Mouse (Mus musculus) forebrain, postnatal 0 days (tissue): Measurements from ENCODE around the gene Mypn. TPM values are rescaled to one million over a fixed set of nuclear protein-coding genes. Genes with fewer than 3 reads are reported as not detected.

Source experiments
- ATAC-seq: fragments of 200-750 bp; cut with Nextera tagmentation; 2 replicates; pipeline ENCODE4 v1.8.0; 2017; ENCODE audit warnings: mild to moderate bottlenecking, moderate library complexity
- DNase-seq: peaks from one replicate; pipeline ENCODE4 v3.0.0-alpha.2; 2015
- H3K27ac ChIP-seq: fragments of 300-500 bp; sonication (generic); 2 replicates; pipeline ENCODE4 v1.5.1; 2014; ENCODE audit warnings: low read depth, mild to moderate bottlenecking, antibody characterized with exemption, low read length, moderate library complexity, mixed read lengths
- H3K27me3 ChIP-seq: fragments of 300-500 bp; sonication (generic); 2 replicates; pipeline ENCODE4 v1.6.1; 2014; ENCODE audit warnings: mild to moderate bottlenecking, low read length, mixed read lengths; ENCODE audit not compliant: insufficient read depth
- H3K36me3 ChIP-seq: fragments of 300-500 bp; sonication (generic); 2 replicates; pipeline ENCODE4 v1.6.1; 2014; ENCODE audit warnings: mild to moderate bottlenecking, moderate library complexity; ENCODE audit not compliant: insufficient read depth
- H3K4me1 ChIP-seq: fragments of 300-500 bp; sonication (generic); 2 replicates; pipeline ENCODE4 v1.6.1; 2014; ENCODE audit warnings: antibody characterized with exemption; ENCODE audit not compliant: insufficient read depth
- H3K4me2 ChIP-seq: fragments of 300-500 bp; sonication (generic); 2 replicates; pipeline ENCODE4 v1.6.1; 2014; ENCODE audit warnings: low read depth, mild to moderate bottlenecking, moderate library complexity
- H3K4me3 ChIP-seq: fragments of 300-500 bp; sonication (generic); 2 replicates; pipeline ENCODE4 v1.5.1; 2014; ENCODE audit warnings: low read depth, low read length, mixed read lengths
- H3K9ac ChIP-seq: fragments of 300-500 bp; sonication (generic); 2 replicates; pipeline ENCODE4 v1.6.1; 2014; ENCODE audit warnings: mild to moderate bottlenecking
- H3K9me3 ChIP-seq: fragments of 300-500 bp; sonication (generic); 2 replicates; pipeline ENCODE4 v1.6.1; 2016; ENCODE audit warnings: low read length
- CTCF ChIP-seq: sonication (generic); IDR thresholded peaks from 2 replicates; pipeline ENCODE4 v1.5.1; 2016; ENCODE audit warnings: antibody characterized with exemption, control low read depth, low read depth
- WGBS: fragments of 180-500 bp; shearing (Covaris S2); extraction: QIAGEN DNeasy Blood & Tissue Kit; methylation state at CpG from one replicate; pipeline ENCODE4 v1.1.7; 2014; 5-methylcytosine and 5-hydroxymethylcytosine counted together
- polyA plus RNA-seq: library from polyadenylated mRNA; unstranded; fragments of >200 nt; fragmentation: Nextera tagmentation; extraction: Ambion mirVana; gene quantifications from 2 replicates; pipeline ENCODE4 v1.2.1, GENCODE M21; 2015
- total RNA-seq: library from RNA; depleted of rRNA; stranded (reverse); fragments of >200 nt; gene quantifications from 2 replicates; pipeline ENCODE4 v1.2.3, GENCODE M21; 2014

Gene Mypn
- total and polyA plus RNA-seq, 2 experiments from 2014 or later: 0.67 to 1.2 TPM

DNA sequence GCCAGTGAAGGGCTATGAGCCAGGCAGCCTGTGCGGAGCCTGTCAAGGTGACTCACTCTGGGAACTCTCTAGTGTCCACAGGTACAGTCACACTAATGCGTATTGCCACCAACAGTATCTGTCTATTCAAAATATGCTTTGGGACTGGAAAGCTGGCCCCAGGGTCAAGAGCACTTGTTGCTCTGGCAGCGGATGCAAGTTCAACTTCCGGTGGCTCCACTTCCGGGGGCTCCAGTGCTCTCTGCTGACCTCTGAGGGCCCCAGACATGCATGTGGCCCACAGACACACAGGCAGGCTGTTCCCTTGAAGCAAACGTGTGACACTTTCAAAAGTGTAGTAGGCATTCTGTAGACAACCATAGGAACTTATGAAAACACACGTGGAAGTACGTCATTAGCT lies 2.2 kb downstream of the Mypn start:
- Histone ChIP-seq H3K4me2 (no peak overlapping the region), H3K27me3 (no peaks in the 10 kb centered on the region), H3K27ac (no peak overlapping the region), H3K9ac (no peak overlapping the region), H3K4me1 (no peaks in the 10 kb centered on the region), H3K9me3 (no peaks in the 10 kb centered on the region), H3K36me3 (no peaks in the 10 kb centered on the region), H3K4me3 (no peak overlapping the region)
- whole genome bisulfite sequencing: 84% methylated on average over 8 of the region's 8 CpGs
- ATAC-seq: no peak
- no peak for DNase-seq
- TF ChIP-seq CTCF: no peak

- H3K9me3 ChIP-seq: no peaks in the 10 kb centered on the region
- H3K36me3 ChIP-seq: no peaks in the 10 kb centered on the region
- no peak for DNase-seq
- no peaks in the 10 kb centered on the region for H3K27me3 ChIP-seq
- ATAC-seq: no peak
- no peak overlapping the region for H3K4me2 ChIP-seq
- no peak for TF ChIP-seq CTCF
- no peak overlapping the region for H3K9ac ChIP-seq
- no peak overlapping the region for H3K27ac ChIP-seq
- H3K4me3 ChIP-seq: no peak overlapping the region
- H3K4me1 ChIP-seq: no peaks in the 10 kb centered on the region
- 60% methylated on average over 4 of the region's 4 CpGs for WGBS
Measured at GRCm38 (mm10) chr10:63199008-63199407, 4.7 kb downstream of the Mypn start.

- WGBS: 87% methylated on average over 14 of the region's 14 CpGs
- Histone ChIP-seq H3K4me2 (no peak overlapping the region), H3K9me3 (no peaks in the 10 kb centered on the region), H3K4me1 (no peaks in the 10 kb centered on the region), H3K9ac (no peak overlapping the region), H3K27ac (no peak overlapping the region), H3K27me3 (no peaks in the 10 kb centered on the region), H3K36me3 (no peaks in the 10 kb centered on the region), H3K4me3 (no peak overlapping the region)
- DNase-seq (no peak), ATAC-seq (no peak)
- no peak for TF ChIP-seq CTCF
Measured at GRCm38 (mm10) chr10:63192736-63193135, 11.0 kb downstream of the Mypn start.

DNA sequence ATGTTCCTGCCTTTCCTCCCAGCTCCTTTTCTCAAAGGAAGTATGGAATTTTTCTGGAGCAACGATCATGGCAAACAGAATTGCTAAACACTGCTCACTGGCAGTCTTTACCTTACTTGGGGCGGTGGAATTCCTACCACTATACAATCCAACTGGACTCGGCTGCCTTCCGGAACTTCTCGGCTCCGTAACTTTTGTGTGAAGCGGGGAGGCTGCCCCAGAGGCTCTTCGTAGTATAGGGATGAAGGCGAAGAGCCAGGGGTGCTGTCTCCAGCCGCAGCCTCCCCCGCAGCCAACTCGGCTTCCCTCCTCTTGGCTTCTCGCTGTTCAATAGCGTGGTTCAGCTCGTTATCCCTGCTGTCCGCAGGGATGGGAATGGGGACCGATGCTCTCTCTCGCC lies 11.5 kb downstream of the Mypn start:
- 63% methylated on average over 18 of the region's 18 CpGs for WGBS
- H3K4me1 ChIP-seq: no peaks in the 10 kb centered on the region
- H3K27ac ChIP-seq: no peak overlapping the region
- no peak overlapping the region for H3K4me2 ChIP-seq
- H3K27me3 ChIP-seq: no peaks in the 10 kb centered on the region
- no peaks in the 10 kb centered on the region for H3K36me3 ChIP-seq
- no peak overlapping the region for H3K4me3 ChIP-seq
- ATAC-seq (no peak), DNase-seq (no peak)
- H3K9ac ChIP-seq: no peak overlapping the region
- TF ChIP-seq CTCF: no peak
- H3K9me3 ChIP-seq: no peaks in the 10 kb centered on the region

- WGBS: 76% methylated on average over 4 of the region's 4 CpGs
- Histone ChIP-seq H3K36me3 (no peaks in the 10 kb centered on the region), H3K4me2 (no peak overlapping the region), H3K4me1 (no peaks in the 10 kb centered on the region), H3K27me3 (no peaks in the 10 kb centered on the region), H3K9ac (no peak overlapping the region), H3K4me3 (no peak overlapping the region), H3K27ac (no peak overlapping the region), H3K9me3 (no peaks in the 10 kb centered on the region)
- ATAC-seq: no peak
- DNase-seq: no peak
- no peak for TF ChIP-seq CTCF
Measured at GRCm38 (mm10) chr10:63184451-63184850, 19.3 kb downstream of the Mypn start.

GRCm38 (mm10) chr10:63182177-63182768 lies 21.5 kb downstream of the Mypn start:
- H3K4me2 ChIP-seq: no peak overlapping the region
- no peaks in the 10 kb centered on the region for H3K4me1 ChIP-seq
- no peak overlapping the region for H3K4me3 ChIP-seq
- TF ChIP-seq CTCF: no peak
- no peaks in the 10 kb centered on the region for H3K27me3 ChIP-seq
- no peak for ATAC-seq
- no peak overlapping the region for H3K9ac ChIP-seq
- WGBS: 70% methylated on average over 5 of the region's 5 CpGs
- H3K36me3 ChIP-seq: no peaks in the 10 kb centered on the region
- H3K9me3 ChIP-seq: no peaks in the 10 kb centered on the region
- H3K27ac ChIP-seq: no peak overlapping the region
- no peak for DNase-seq

GRCm38 (mm10) chr10:63181166-63181565 lies 22.6 kb downstream of the Mypn start:
- H3K36me3 ChIP-seq: no peaks in the 10 kb centered on the region
- no peak overlapping the region for H3K9ac ChIP-seq
- H3K4me3 ChIP-seq: no peak overlapping the region
- TF ChIP-seq CTCF: no peak
- H3K4me1 ChIP-seq: no peaks in the 10 kb centered on the region
- WGBS: 78% methylated on average over 1 of the region's 1 CpGs
- no peak for DNase-seq
- no peaks in the 10 kb centered on the region for H3K9me3 ChIP-seq
- H3K4me2 ChIP-seq: no peak overlapping the region
- ATAC-seq: no peak
- H3K27me3 ChIP-seq: no peaks in the 10 kb centered on the region
- H3K27ac ChIP-seq: no peak overlapping the region
